ENCODE assay signal across 1 mouse cellular context in genomic region chr11:76835868-76836267, GRCm38 (mm10).
TF ChIP-seq lines count a peak whose summit lies in the region.

No protein-coding gene starts in this region.

TF ChIP-seq in MEL, 35 proteins besides CTCF, POLR2A, EP300 and RAD21 (continued from another document):
- no peak for TF ChIP-seq USF2 (IDR thresholded peaks at IDR 0.05; ENCODE audit: borderline replicate concordance in 1 of 2, insufficient read depth in 1 of 2, low read depth in 1 of 2, low read length in 2 of 2)
- no peak for TF ChIP-seq UBTF (IDR thresholded peaks at IDR 0.05; ENCODE audit: borderline replicate concordance, insufficient read depth, low read depth, low read length)
